Mouse (Mus musculus): ENCODE data around the gene Il13.

Il13 gene

DNA sequence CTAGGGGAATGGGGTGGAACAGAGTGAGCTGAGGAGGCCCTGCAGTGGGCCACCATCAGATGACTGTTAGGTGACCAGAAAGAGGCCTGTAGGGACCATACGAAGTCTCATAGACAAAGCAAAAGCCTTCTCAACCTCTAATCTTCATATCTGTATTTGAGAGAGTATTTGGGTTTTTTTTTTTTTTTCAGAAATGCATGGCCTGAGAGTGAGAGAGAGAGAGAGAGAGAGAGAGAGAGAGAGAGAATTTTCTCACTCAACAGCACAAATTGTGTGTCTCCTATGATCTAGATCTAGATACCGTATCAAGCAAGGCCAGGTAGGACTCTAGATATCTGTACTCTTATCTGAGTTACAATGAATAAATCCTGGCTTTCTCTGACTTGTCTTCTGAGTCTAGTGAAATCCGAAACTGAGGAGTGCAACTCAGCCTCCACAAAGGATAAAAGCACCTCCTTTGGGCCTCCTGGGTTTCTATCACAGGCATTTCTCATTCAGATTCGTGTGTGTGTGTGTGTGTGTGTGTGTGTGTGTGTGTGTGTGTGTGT, 16.9 kb downstream of the Il13 start:
- TF ChIP-seq GATA4 (IDR thresholded peaks at IDR 0.05; ENCODE audit: insufficient replicate concordance, low read length) = no peak

DNA sequence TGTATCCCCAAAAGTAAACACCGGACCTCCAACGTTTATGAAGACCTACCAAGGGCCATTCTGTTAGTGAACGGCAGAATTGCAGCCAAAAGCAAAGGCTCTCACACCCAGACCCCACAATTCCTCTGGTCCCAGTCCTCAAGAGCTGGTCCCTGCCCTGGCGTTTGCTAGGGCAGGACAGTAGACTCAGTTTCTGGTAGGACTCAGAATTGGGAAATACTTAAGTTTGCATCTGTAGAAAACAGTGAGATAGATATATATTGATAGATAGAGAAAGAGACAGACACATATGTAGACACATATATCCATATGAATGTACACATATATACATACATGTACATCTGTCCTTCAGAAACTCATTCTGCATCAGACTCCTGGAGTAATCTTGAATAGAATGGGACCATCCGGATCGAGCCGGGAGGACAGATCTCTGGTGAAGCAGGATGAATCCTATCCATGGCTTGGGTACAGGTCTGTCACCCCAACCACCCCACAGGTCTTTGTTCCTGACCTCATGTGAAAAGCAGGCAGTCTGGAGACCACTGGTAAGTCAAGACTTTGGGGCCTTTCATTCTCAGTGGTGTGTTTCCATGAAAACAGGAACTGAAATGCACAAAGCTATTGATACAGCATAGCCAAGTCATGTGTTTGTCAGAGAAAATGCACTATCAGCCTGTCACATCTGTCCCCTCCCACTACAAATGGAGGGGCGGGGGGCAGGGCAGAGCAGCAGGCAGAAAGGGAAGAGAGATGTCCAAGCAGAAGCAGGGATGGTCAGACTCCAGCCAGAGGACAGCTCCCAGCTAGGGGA, 17.5 kb downstream of the Il13 start:
- TF ChIP-seq GATA4 (IDR thresholded peaks at IDR 0.05; ENCODE audit: insufficient replicate concordance, low read length) = no peak

DNA sequence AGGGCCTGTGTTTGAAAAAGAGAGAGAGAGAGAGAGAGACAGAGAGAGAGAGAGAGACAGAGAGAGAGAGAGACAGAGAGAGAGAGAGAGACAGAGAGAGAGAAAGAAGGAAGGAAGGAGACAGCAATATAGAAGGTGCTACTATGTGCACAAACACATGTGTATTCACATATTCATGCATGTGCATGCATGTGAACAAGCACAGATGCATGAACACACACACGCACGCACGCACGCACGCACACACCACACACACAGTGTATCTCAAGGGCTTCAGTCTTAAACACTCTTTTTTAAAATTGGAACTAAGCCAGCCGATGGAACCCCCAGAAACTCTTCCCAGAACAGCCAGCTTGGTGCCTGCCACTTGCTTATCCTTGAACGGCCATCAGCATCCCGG, 18.9 kb downstream of the Il13 start:
- no peak for TF ChIP-seq GATA4 (IDR thresholded peaks at IDR 0.05; ENCODE audit: insufficient replicate concordance, low read length)

DNA sequence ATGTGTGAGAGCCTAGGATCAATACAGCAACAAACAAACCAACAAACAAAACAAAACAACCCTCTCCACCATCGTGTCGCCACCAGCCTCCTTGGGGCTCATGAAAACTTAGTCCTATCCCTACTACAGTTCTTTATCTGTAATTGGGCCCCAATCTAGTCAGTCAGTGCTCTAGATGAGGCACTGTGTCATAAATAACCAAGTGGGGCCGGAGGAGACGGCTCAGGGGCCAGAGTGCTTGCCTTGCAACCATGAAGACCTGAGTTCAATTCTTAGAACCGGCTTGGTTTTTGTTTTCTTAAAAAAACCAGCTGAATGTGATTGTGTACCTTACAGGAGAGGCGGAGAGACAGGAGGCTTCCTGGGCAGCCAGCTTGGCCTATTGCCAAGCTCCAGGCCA, 19.3 kb downstream of the Il13 start:
- TF ChIP-seq GATA4 (IDR thresholded peaks at IDR 0.05; ENCODE audit: insufficient replicate concordance, low read length) = no peak

DNA sequence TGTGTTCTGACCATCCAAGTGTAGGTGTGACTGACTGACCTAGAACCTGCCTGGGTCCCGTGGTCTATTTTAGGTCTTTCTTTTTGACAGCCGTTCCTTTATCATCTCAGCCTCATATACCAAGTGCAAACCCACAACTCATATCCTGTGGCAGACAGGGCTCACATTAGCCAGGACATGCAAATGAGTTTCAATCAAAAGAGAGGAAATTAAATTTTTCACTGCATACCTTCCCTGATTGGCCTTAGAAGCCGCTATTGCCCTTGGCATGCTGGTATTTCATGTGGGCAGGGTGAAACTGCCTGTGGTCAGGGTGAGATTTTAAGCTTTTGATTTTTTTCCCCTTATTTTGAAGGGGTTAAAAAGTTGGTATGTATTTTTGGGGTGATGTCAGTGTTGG, 24.8 kb downstream of the Il13 start:
- no peak for TF ChIP-seq GATA4 (IDR thresholded peaks at IDR 0.05; ENCODE audit: insufficient replicate concordance, low read length)

DNA sequence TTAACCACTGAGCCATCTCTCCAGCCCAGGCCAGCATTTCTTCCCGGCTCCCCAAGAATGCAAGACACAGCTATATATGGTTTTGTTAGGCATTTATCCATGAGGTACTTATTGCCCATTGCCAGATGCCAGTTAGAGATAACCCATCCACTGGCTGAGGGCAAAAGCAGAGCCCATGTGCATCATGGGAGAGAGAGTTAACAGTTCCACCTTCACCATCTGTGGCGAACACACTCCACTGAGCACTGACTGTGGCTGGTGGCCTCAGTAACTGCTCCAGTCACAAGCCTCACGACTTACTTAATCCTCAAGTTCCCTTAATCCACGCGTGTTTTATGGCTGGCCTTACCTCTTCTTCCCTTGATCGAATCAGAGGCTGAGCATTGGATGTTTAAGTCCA, 25.3 kb downstream of the Il13 start:
- no peak for TF ChIP-seq GATA4 (IDR thresholded peaks at IDR 0.05; ENCODE audit: insufficient replicate concordance, low read length)

DNA sequence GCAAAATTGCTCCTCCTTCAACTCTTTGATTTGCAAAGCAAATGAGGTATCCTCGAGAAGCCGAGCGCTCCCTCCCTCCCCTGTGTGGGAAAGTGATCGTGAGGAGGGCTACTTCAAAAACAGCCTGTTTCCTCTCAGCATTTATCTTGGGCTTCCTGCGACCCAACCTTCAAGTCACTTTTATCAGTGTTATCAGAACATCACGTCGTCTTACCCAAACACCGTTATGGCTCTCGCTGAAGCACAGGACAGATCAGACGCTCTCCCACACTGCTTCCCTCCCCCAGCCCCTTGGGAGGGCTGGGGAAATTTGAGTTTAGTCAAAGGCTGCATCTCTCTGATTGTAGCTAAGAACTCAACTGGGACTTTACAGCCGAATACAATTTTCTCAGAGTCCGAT, 28.9 kb downstream of the Il13 start:
- no peak for TF ChIP-seq GATA4 (IDR thresholded peaks at IDR 0.05; ENCODE audit: insufficient replicate concordance, low read length)

DNA sequence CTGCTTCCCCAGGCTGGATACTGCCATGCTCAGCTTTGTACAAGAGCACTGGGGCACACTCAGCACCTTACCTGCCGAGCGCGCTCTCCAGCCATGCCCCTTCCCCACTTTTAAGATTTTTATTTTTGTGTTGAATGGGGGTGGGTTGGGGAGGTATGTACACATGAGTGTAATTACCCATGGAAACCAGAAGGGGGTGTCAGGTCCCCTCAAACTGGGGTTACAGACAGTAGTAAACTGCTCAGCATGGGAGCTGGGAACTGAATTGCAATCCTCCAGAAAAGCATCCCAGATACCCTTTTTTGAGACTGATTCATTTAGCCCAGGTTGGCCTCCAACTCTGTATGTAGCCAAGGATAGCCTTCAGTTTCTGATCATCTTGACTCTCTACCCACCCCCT, 29.5 kb downstream of the Il13 start:
- TF ChIP-seq GATA4 (IDR thresholded peaks at IDR 0.05; ENCODE audit: insufficient replicate concordance, low read length) = no peak

DNA sequence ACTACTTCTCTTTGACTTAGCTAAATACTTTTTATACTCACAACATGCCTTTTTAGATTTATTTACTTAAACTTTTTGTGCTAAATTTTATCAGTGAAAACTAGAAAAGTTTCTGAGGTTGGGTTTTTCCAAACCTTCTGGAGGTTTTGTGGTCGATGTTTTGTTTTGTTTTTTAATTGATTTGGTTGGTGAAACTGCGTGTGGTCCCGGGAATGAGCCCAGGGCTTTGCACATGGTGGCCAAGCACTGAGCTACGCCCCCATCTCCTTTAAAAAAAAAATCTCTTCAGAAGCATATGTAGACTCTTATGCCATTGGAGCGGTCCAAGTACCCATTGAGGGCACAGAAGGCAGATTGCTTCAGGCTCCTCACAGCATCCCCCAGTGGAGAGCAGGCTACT, 43.4 kb downstream of the Il13 start:
- no peak for TF ChIP-seq GATA4 (IDR thresholded peaks at IDR 0.05; ENCODE audit: insufficient replicate concordance, low read length)

DNA sequence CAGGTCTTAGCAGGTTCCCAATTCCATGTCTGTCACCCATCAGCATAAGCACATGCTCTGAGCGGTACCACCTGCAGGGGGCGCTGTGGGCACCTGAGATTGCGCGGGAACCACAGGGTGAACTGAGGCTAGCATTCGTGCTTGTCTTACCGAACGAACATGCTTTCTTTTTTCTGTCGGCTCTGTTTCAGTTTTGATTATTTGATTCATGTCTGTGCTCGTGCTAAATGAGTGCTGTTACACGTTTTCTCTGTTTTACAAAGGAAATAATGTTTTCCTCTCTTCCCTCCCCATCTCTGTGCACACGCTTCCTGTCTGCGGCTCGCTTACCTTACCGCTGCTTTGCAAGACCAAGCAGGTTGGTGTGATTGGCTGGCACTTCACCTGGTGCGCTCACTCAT, 44.1 kb downstream of the Il13 start:
- no peak for TF ChIP-seq GATA4 (IDR thresholded peaks at IDR 0.05; ENCODE audit: insufficient replicate concordance, low read length)

DNA sequence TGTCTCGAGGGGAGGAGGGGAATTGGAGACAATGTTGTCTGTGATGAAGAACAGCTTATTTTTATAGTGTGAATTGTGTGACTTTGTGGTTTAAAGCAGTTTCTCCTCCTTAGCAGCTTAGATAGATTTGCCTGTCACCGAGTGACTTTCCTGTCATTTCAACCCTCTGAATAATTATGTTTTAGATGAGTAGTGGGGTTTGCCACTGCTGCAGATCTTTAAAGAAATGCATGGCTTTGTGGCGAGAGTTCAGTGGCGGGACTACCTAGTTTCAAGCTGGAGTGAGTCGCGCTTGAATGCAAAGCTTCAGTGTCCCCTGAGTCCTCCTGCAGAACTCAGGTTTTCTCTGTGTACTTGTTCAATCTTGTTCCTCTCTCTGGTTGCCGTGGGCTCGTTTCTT, 46.2 kb downstream of the Il13 start:
- TF ChIP-seq GATA4 (IDR thresholded peaks at IDR 0.05; ENCODE audit: insufficient replicate concordance, low read length) = no peak

DNA sequence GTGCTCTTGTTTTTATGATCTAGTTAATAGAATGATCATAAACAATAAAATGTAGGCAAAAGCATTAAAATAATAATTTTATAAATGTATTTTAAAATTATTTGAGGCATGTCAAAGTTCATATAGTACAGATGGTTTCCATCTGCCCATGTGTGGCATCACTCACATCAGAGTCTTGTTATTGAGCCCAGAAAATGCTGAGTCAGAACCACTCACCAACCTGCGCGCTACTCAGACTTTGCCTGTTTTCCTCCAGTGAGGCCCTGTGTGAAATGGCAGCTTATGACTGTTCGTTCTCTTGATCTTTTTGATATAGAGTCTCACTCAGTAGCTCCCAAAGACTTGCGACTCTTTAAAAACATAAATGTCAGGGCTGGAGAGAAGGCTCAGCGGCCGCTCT, 49.0 kb downstream of the Il13 start:
- no peak for TF ChIP-seq GATA4 (IDR thresholded peaks at IDR 0.05; ENCODE audit: insufficient replicate concordance, low read length)

DNA sequence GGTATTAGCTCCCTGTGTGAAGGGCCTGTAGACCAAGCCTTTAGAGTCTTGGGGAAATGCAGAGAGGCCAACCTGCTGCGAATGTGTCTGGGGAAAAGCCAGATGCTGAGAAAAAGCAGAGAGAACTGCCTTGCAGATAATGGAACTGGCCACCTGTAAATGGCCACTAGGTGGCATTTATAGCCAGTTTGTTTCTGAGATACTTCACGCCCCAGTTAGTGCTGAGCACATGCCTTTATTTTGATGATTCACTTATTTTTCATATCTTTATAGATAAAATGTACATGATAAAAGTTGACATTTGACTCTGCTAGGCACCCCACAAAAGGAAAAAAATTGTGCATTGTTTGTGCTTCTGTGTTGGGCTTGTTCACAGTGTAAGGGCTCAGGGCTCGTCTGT, 49.7 kb downstream of the Il13 start:
- no peak for TF ChIP-seq GATA4 (IDR thresholded peaks at IDR 0.05; ENCODE audit: insufficient replicate concordance, low read length)

DNA sequence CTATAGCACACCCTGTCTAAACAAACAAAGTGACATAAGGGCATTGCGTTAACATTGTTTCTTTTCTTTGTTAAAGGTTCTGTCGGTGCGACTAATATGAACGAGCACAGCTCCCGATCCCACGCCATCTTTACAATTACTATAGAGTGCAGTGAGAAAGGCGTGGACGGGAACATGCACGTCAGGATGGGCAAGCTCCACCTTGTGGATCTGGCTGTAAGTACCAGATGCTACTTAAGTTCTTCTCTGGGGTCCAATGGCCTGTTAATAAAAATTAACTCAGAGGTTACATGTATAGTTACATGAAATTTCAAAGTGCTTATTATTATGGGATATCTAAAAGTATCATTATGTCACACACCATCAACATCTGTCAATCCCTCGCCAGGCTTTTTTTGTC, 51.4 kb downstream of the Il13 start:
- TF ChIP-seq GATA4 (IDR thresholded peaks at IDR 0.05; ENCODE audit: insufficient replicate concordance, low read length) = no peak
